Mouse (Mus musculus) C2C12 (cell line): Measurements from ENCODE around the gene Prrx2.
A peak's percentile ranks its signal among the peaks of the same experiment; 100 is the strongest.

Experiments
- CEBPB ChIP-seq: IDR thresholded peaks from one replicate; pipeline ENCODE4 v1.6.1; 2011; ENCODE audit warnings: low read depth, mild to moderate bottlenecking, control low read depth, moderate library complexity
- CTCF ChIP-seq: IDR thresholded peaks from one replicate; pipeline ENCODE4 v1.5.1; 2011; ENCODE audit not compliant: control insufficient read depth, insufficient read depth, insufficient read length
- FOSL1 ChIP-seq: IDR thresholded peaks from one replicate; pipeline ENCODE4 v1.8.0; 2011; ENCODE audit warnings: mild to moderate bottlenecking, low read length; ENCODE audit not compliant: poor library complexity, insufficient read depth, severe bottlenecking
- MAX ChIP-seq: IDR thresholded peaks from one replicate; pipeline ENCODE4 v1.6.1; 2011; ENCODE audit warnings: mild to moderate bottlenecking, control low read depth
- MYOG ChIP-seq: IDR thresholded peaks from one replicate; pipeline ENCODE4 v1.6.1; 2011; ENCODE audit not compliant: control insufficient read depth, insufficient read length; ENCODE audit errors: extremely low read depth
- USF1 ChIP-seq: IDR thresholded peaks from one replicate; pipeline ENCODE4 v1.6.1; 2011; ENCODE audit warnings: low read depth, mild to moderate bottlenecking, control low read depth, moderate library complexity

- TF ChIP-seq CTCF (no peak), MAX (peak; percentile 16), FOSL1 (no peak), CEBPB (no peak), MYOG (no peak), USF1 (no peak)
These were observed 94.2 kb downstream of the Prrx2 start for GRCm38 (mm10) chr2:30928893-30929482.
